Mouse (Mus musculus) spleen, postnatal 10 days (tissue): ENCODE data around the gene Gm49380.
"Not testable (repeated sequence)": the region's sequence is repeated elsewhere in the genome, so short reads cannot be mapped to it uniquely, and the experiment has no call there.

ENCODE experiments used
- DNase-seq, 2 experiments: peaks; one replicate each; pipeline ENCODE4 v3.0.0; 2021 to 2022; ENCODE audit warnings: low spot score in 2 of 2

Gm49380 gene

GRCm38 (mm10) chr9:44125546-44126428, 12.5 kb upstream of the Gm49380 start:
- peak; percentile 59 to 88 for DNase-seq

- no peak for DNase-seq
Measured at GRCm38 (mm10) chr9:44125026-44125425, 11.7 kb upstream of the Gm49380 start.

GRCm38 (mm10) chr9:44124317-44124716, 11.0 kb upstream of the Gm49380 start:
- no peak for DNase-seq

GRCm38 (mm10) chr9:44119948-44120465, 6.7 kb upstream of the Gm49380 start:
- DNase-seq, result no peak

GRCm38 (mm10) chr9:44119011-44119410, 5.7 kb upstream of the Gm49380 start:
- DNase-seq, result peak; percentile 55 to 82

GRCm38 (mm10) chr9:44116182-44116581, 2.9 kb upstream of the Gm49380 start:
- DNase-seq, result no peak

- no peak for DNase-seq
Measured at GRCm38 (mm10) chr9:44115599-44115998, 2.3 kb upstream of the Gm49380 start.

- no peak for DNase-seq
Measured at GRCm38 (mm10) chr9:44114453-44114852, 1.2 kb upstream of the Gm49380 start.

GRCm38 (mm10) chr9:44111909-44112308, 1.4 kb downstream of the Gm49380 start:
- not testable (repeated sequence) for DNase-seq

- DNase-seq, result peak; percentile 79 to 85
Measured at GRCm38 (mm10) chr9:44109360-44110095, 3.8 kb downstream of the Gm49380 start.

GRCm38 (mm10) chr9:44108269-44109055, 4.8 kb downstream of the Gm49380 start:
- no peak for DNase-seq

- peak in 1 of 2 experiments; percentile 57 for DNase-seq
Measured at GRCm38 (mm10) chr9:44107557-44108179, 5.6 kb downstream of the Gm49380 start.

GRCm38 (mm10) chr9:44107110-44107509, 6.2 kb downstream of the Gm49380 start, which contains the start of gene C1qtnf5:
Gene C1qtnf5, plus strand, starts transcription at chr9:44107245.
- no peak for DNase-seq

- DNase-seq, result no peak
Measured at GRCm38 (mm10) chr9:44106596-44106995, 6.7 kb downstream of the Gm49380 start.

GRCm38 (mm10) chr9:44106182-44106581, 7.1 kb downstream of the Gm49380 start:
- DNase-seq, result no peak

- no peak for DNase-seq
Measured at GRCm38 (mm10) chr9:44105781-44106180, 7.5 kb downstream of the Gm49380 start.

- no peak for DNase-seq
Measured at GRCm38 (mm10) chr9:44104881-44105280, 8.4 kb downstream of the Gm49380 start.

GRCm38 (mm10) chr9:44101490-44101889, 11.8 kb downstream of the Gm49380 start, which contains the start of gene Mfrp:
Gene Mfrp, plus strand, starts transcription at chr9:44101729.
- no peak for DNase-seq

- DNase-seq, result no peak
Measured at GRCm38 (mm10) chr9:44096536-44096935, 16.8 kb downstream of the Gm49380 start.

GRCm38 (mm10) chr9:44095781-44096180, 17.5 kb downstream of the Gm49380 start:
- no peak for DNase-seq

GRCm38 (mm10) chr9:44094737-44095136, 18.6 kb downstream of the Gm49380 start:
- DNase-seq, result peak in 1 of 2 experiments; percentile 15
